Mouse (Mus musculus) ES-E14 (cell line): ENCODE measurements at regions not wholly inside any gene's neighbourhood (a gene's known extent, or its start where the extent isn't known, plus 50 kb on each side); places are given as distances from the start of the nearest gene placed in this dataset.
A peak's percentile ranks its signal among the peaks of the same experiment; 100 is the strongest.

ENCODE experiments used
- DNase-seq: peaks from one replicate; pipeline ENCODE4 v3.0.0-alpha.2; 2013; ENCODE audit warnings: low read depth, low spot score
- H3K27ac ChIP-seq: 2 replicates; pipeline ENCODE4 v1.5.1; 2012; ENCODE audit warnings: low read depth, mild to moderate bottlenecking, low read length, moderate library complexity, mixed read lengths; ENCODE audit not compliant: poor library complexity, insufficient read depth, severe bottlenecking
- H3K36me3 ChIP-seq: 2 replicates; pipeline ENCODE4 v1.6.1; 2012; ENCODE audit warnings: mild to moderate bottlenecking, low read length, moderate library complexity, mixed read lengths; ENCODE audit not compliant: control insufficient read depth, poor library complexity, insufficient read depth, severe bottlenecking
- H3K4me1 ChIP-seq, 2 experiments: fragments of 150-350 bp in 1 of 2; sonication (generic) in 1 of 2; 2 replicates each; pipeline ENCODE4 v1.6.1; 2012; ENCODE audit warnings: low read length in 2 of 2, mild to moderate bottlenecking in 1 of 2, mixed read lengths in 1 of 2; ENCODE audit not compliant: control insufficient read depth in 2 of 2, insufficient read depth in 2 of 2, poor library complexity in 1 of 2
- H3K4me3 ChIP-seq, 2 experiments: fragments of 150-350 bp in 1 of 2; sonication (generic) in 1 of 2; 2 replicates each; pipeline ENCODE4 v1.5.1; 2012; ENCODE audit warnings: low read length in 2 of 2, low read depth in 1 of 2, mild to moderate bottlenecking in 1 of 2, mixed read lengths in 1 of 2; ENCODE audit not compliant: insufficient read depth in 1 of 2, poor library complexity in 1 of 2, severe bottlenecking in 1 of 2
- H3K9ac ChIP-seq: 2 replicates; pipeline ENCODE4 v1.6.1; 2012; ENCODE audit warnings: low read depth, mild to moderate bottlenecking, low read length, mixed read lengths; ENCODE audit not compliant: poor library complexity, insufficient read depth, severe bottlenecking
- H3K9me3 ChIP-seq: fragments of 150-350 bp; sonication (generic); 2 replicates; pipeline ENCODE4 v1.6.1; 2012; ENCODE audit warnings: low read depth, mild to moderate bottlenecking, low read length; ENCODE audit not compliant: control insufficient read depth, insufficient read depth
- CHD2 ChIP-seq: IDR thresholded peaks from 2 replicates; pipeline ENCODE4 v1.6.1; 2014; ENCODE audit warnings: mild to moderate bottlenecking, low read depth, low read length, inconsistent platforms
- HCFC1 ChIP-seq: IDR thresholded peaks from 2 replicates; pipeline ENCODE4 v1.6.1; 2012; ENCODE audit warnings: low read length, inconsistent platforms, borderline replicate concordance; ENCODE audit not compliant: insufficient read depth
- MAFK ChIP-seq: IDR thresholded peaks from 2 replicates; pipeline ENCODE4 v1.6.1; 2014; ENCODE audit warnings: mild to moderate bottlenecking, low read depth, low read length, inconsistent platforms; ENCODE audit not compliant: insufficient read depth
- ZC3H11A ChIP-seq: IDR thresholded peaks from 2 replicates; pipeline ENCODE4 v1.6.1; 2012; ENCODE audit warnings: low read depth, mild to moderate bottlenecking, inconsistent platforms, low read length, borderline replicate concordance
- ZNF384 ChIP-seq: IDR thresholded peaks from 2 replicates; pipeline ENCODE4 v1.6.1; 2012; ENCODE audit warnings: low read depth, low read length, inconsistent platforms
- in situ Hi-C, 2 experiments: fragments of 600-800 bp; cut with MboI; formaldehyde crosslinking; loops; one replicate each; pipeline ENCODE4 v1.15.1; 2025; ENCODE audit warnings: low sequenced_read_pairs in 2 of 2, inconsistent platforms in 1 of 2; ENCODE audit not compliant: unreplicated experiment in 2 of 2

GRCm38 (mm10) chr12:14521773-14522172 is 369.9 kb upstream of the Fam84a start:
- in situ Hi-C loops: no loop called here

GRCm38 (mm10) chr12:14515588-14515987 is 363.7 kb upstream of the Fam84a start:
- TF ChIP-seq ZC3H11A (no peak), HCFC1 (no peak), MAFK (no peak), CHD2 (no peak), ZNF384 (no peak)
- Histone ChIP-seq H3K4me3 (no peak overlapping the region), H3K9ac (no peak overlapping the region), H3K27ac (no peak overlapping the region), H3K9me3 (no peaks in the 10 kb centered on the region), H3K36me3 (no peaks in the 10 kb centered on the region), H3K4me1 (no peaks in the 10 kb centered on the region)
- DNase-seq: no peak
- in situ Hi-C loops: no loop called here

More at GRCm38 (mm10) chr12:14521773-14522172, 369.9 kb upstream of the Fam84a start:
- Histone ChIP-seq H3K4me3 (no peak overlapping the region), H3K9ac (no peak overlapping the region), H3K36me3 (no peaks in the 10 kb centered on the region), H3K4me1 (peaks cover 0 to 3% of the 10 kb centered on the region in 2 experiments; a peak in 1 of 4 replicates), H3K9me3 (no peaks in the 10 kb centered on the region), H3K27ac (no peak overlapping the region)
- peak; percentile 11 for DNase-seq
- no peak for TF ChIP-seq CHD2
- TF ChIP-seq HCFC1: no peak
- TF ChIP-seq ZNF384: no peak
- no peak for TF ChIP-seq MAFK
- TF ChIP-seq ZC3H11A: no peak
